ENCODE assay signal across 15 mouse cellular contexts in genomic region chr12:58653222-58653621, GRCm38 (mm10).
DNase-seq lines count a peak whose midpoint lies in the region; ATAC-seq and TF ChIP-seq lines count a peak whose summit lies in the region.
"Had no signal": no experiment of that assay in that cellular context is flagged by ENCODE, and none has a peak within 500 bp of the region (broad histone marks: within the 10 kb centered on the region; RNA-seq: fewer than 3 reads in every experiment).

No protein-coding gene starts in this region.

- no peak overlapping the region for H3K4me3 ChIP-seq in cortical plate, adult 2 months (ENCODE audit: insufficient read depth, low read length)
- H3K4me3 ChIP-seq in embryonic facial prominence, embryonic 10.5 days, result no peak overlapping the region
- H3K4me3 ChIP-seq in hindbrain, embryonic 15.5 days, result no peak overlapping the region
- H3K4me3 ChIP-seq: limb, embryonic 13.5 days; stomach, embryonic 15.5 days had no signal

- H3K9me3 ChIP-seq in embryonic facial prominence, embryonic 10.5 days, result no peaks in the 10 kb centered on the region
- no peaks in the 10 kb centered on the region for H3K9me3 ChIP-seq in hindbrain, embryonic 15.5 days
- H3K9me3 ChIP-seq: limb, embryonic 13.5 days; stomach, embryonic 15.5 days had no signal

- 70% methylated on average over 6 of the region's 6 CpGs for WGBS in embryonic facial prominence, embryonic 10.5 days
- 66% methylated on average over 6 of the region's 6 CpGs for WGBS in hindbrain, embryonic 15.5 days

- H3K36me3 ChIP-seq in embryonic facial prominence, embryonic 10.5 days (replicated peaks), result no peaks in the 10 kb centered on the region
- H3K36me3 ChIP-seq in hindbrain, embryonic 15.5 days, result no peaks in the 10 kb centered on the region
- H3K36me3 ChIP-seq: limb, embryonic 13.5 days; stomach, embryonic 15.5 days had no signal

- no peak for TF ChIP-seq POLR2A in cortical plate, adult 2 months (IDR thresholded peaks at IDR 0.05; ENCODE audit: extremely low read depth, insufficient read depth, low read length)

- H3K4me1 ChIP-seq in cortical plate, adult 2 months (ENCODE audit: control insufficient read depth, insufficient read depth, low read length), result peaks cover 3% of the 10 kb centered on the region; the same call in 1 of the 2 replicates
- H3K4me1 ChIP-seq in embryonic facial prominence, embryonic 10.5 days, result peaks cover 4% of the 10 kb centered on the region; the same call in 1 of the 2 replicates
- H3K4me1 ChIP-seq in hindbrain, embryonic 15.5 days (replicated peaks), result peaks cover 11% of the 10 kb centered on the region; the same call in 1 of the 2 replicates
- H3K4me1 ChIP-seq: limb, embryonic 13.5 days; stomach, embryonic 15.5 days had no signal

- no peak overlapping the region for H3K9ac ChIP-seq in hindbrain, embryonic 15.5 days
- H3K9ac ChIP-seq: limb, embryonic 13.5 days; stomach, embryonic 15.5 days had no signal

- no peak overlapping the region for H3K4me2 ChIP-seq in hindbrain, embryonic 15.5 days
- H3K4me2 ChIP-seq: limb, embryonic 13.5 days; stomach, embryonic 15.5 days had no signal

- intact Hi-C loops in heart, postnatal 25 days (cut with DNase I), result no loop called here

- no peak for TF ChIP-seq CTCF in cortical plate, adult 2 months (IDR thresholded peaks at IDR 0.05; ENCODE audit: extremely low read depth, insufficient read depth, low read length)

- DNase-seq in layer of hippocampus, postnatal 36 days, result peak; percentile 20 to 30
- no peak for DNase-seq in layer of hippocampus, adult 9-10 months (ENCODE audit: low spot score)
- no peak for DNase-seq in embryonic facial prominence, embryonic 10.5 days (ENCODE audit: low spot score)
- no peak for DNase-seq in adrenal gland, adult 2 months
- no peak for DNase-seq in heart, postnatal 25 days (ENCODE audit: low spot score)
- DNase-seq: heart, postnatal 10 days; kidney, adult 9 months; thymus, postnatal 25 days had no signal

- peak overlapping the region; percentile 82; the same call in 1 of the 2 replicates for H3K27ac ChIP-seq in cortical plate, adult 2 months (ENCODE audit: insufficient read depth, low read length)
- H3K27ac ChIP-seq in embryonic facial prominence, embryonic 10.5 days (replicated peaks), result peak overlapping the region; percentile 48; the same call in 1 of the 2 replicates
- peak overlapping the region; percentile 33 for H3K27ac ChIP-seq in hindbrain, embryonic 15.5 days (replicated peaks)
- H3K27ac ChIP-seq: limb, embryonic 13.5 days; macrophage; stomach, embryonic 15.5 days had no signal

- peak; percentile 40; the same call in 1 of the 2 replicates for ATAC-seq in hindbrain, embryonic 15.5 days (ENCODE audit: low FRiP score, low read depth)
- ATAC-seq: activated CD4-positive, CD25-positive, alpha-beta regulatory T cell, adult 4 months had no signal

- no peaks in the 10 kb centered on the region for H3K27me3 ChIP-seq in embryonic facial prominence, embryonic 10.5 days (replicated peaks; ENCODE audit: low read depth, poor library complexity, severe bottlenecking)
- H3K27me3 ChIP-seq in hindbrain, embryonic 15.5 days, result no peaks in the 10 kb centered on the region
- H3K27me3 ChIP-seq: CH12.LX; limb, embryonic 13.5 days; stomach, embryonic 15.5 days had no signal

Comparison
In these comparisons a context has a peak if more than half of its experiments do, and no peak if none do; other contexts are left out.
1. DNase-seq: peak in layer of hippocampus, postnatal 36 days (2 of 2); none in layer of hippocampus, adult 9-10 months (single experiment), embryonic facial prominence, embryonic 10.5 days (single experiment), adrenal gland, adult 2 months (single experiment) and heart, postnatal 25 days (single experiment).
2. Peak in every context shown above with its lines, with median percentiles within 50 percentile points of each other: H3K27ac ChIP-seq.